In the genomic region with DNA sequence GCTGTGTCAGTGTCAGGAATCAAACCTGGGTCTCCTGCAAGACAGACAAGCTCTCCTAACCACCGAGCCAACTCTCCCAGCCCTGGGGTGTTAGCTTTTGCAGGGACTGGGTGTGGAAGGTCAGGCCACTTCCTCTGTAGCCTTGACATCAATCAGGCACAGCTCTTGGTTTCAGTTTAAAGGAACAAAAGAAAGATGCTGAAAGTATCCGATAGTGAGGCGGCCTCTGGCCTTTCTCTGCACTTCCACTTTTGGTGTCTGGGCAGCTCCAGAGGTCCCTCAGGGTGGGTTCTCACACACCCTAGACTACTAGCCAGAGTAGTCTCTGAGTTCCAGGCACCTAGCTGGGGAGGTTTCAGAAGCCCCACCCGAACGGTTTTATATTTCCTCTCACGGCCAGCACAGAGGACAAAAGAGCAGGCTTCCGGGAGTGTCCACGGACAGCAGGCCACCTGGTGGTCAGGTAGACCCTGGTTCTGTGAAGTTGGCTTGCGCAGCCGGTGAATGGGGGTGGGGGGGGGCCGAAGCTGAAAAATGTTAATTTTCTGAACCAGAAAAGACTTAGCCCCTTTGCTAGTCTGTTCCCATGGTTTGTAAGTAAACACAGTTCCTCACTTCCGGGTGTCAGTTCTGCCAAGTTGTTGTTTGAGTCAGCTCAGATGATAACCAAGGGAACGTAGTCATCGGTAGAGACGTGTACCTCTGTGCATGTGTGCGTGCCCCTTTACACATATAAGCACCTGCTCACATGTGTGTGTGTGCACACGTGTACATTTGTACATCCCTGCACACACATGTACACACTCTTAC, we compare ENCODE assay signal across 8 mouse cellular contexts. TPM values are rescaled to one million over a fixed set of nuclear protein-coding genes. Genes with fewer than 3 reads are reported as not detected.
DNase-seq lines count a peak whose midpoint lies in the region; ATAC-seq and TF ChIP-seq lines count a peak whose summit lies in the region.

No protein-coding gene starts in this region.

- peak overlapping the region; percentile 30 for H3K4me2 ChIP-seq in heart, embryonic 12.5 days
- H3K4me2 ChIP-seq in liver, embryonic 11.5 days, result peak overlapping the region; percentile 41

- no peaks in the 10 kb centered on the region; the same call in 1 of the 2 replicates for H3K9me3 ChIP-seq in heart, embryonic 12.5 days (replicated peaks)
- no peaks in the 10 kb centered on the region for H3K9me3 ChIP-seq in liver, embryonic 11.5 days (ENCODE audit: control insufficient read depth, low read length)

- no peak overlapping the region for H3K4me3 ChIP-seq in heart, embryonic 12.5 days
- H3K4me3 ChIP-seq in liver, embryonic 11.5 days (ENCODE audit: low read depth, low read length), result no peak overlapping the region
- peak overlapping the region; percentile 40 for H3K4me3 ChIP-seq in small intestine, adult 2 months (ENCODE audit: low read depth, low read length)

- peak overlapping the region; percentile 53; the same call in 1 of the 2 replicates for H3K27ac ChIP-seq in heart, embryonic 12.5 days (ENCODE audit: poor library complexity, severe bottlenecking)
- peak overlapping the region; percentile 60 for H3K27ac ChIP-seq in liver, embryonic 11.5 days (ENCODE audit: low read depth, low read length)
- peak overlapping the region; percentile 90 for H3K27ac ChIP-seq in small intestine, adult 2 months (ENCODE audit: insufficient read depth, low read depth, low read length)

- no peaks in the 10 kb centered on the region for H3K27me3 ChIP-seq in heart, embryonic 12.5 days (replicated peaks)
- H3K27me3 ChIP-seq in liver, embryonic 11.5 days (replicated peaks; ENCODE audit: control insufficient read depth, insufficient read depth, low read length), result no peaks in the 10 kb centered on the region
- H3K27me3 ChIP-seq in small intestine, adult 2 months (ENCODE audit: control insufficient read depth, insufficient read depth, low read length), result no peaks in the 10 kb centered on the region

- TF ChIP-seq CTCF in small intestine, adult 2 months (IDR thresholded peaks at IDR 0.05; ENCODE audit: extremely low read depth, insufficient read length, insufficient replicate concordance, low read depth, low read length), result peak; percentile 26; the same call in 1 of the 2 replicates

- WGBS in heart, embryonic 12.5 days, result 59% methylated on average over 17 of the region's 17 CpGs
- WGBS in liver, embryonic 11.5 days, result 51% methylated on average over 17 of the region's 17 CpGs
- WGBS in small intestine, adult 2 months, result 5% methylated on average over 17 of the region's 17 CpGs

- no peak for ATAC-seq in heart, embryonic 12.5 days (ENCODE audit: insufficient number of reproducible peaks, low FRiP score)
- ATAC-seq in liver, embryonic 11.5 days (replicated peaks; ENCODE audit: low FRiP score), result no peak; the same call in 1 of the 2 replicates

- no peak overlapping the region for H3K9ac ChIP-seq in heart, embryonic 12.5 days
- H3K9ac ChIP-seq in liver, embryonic 11.5 days (ENCODE audit: low read depth, low read length), result peak overlapping the region; percentile 34; the same call in 1 of the 2 replicates

- TF ChIP-seq POLR2A in small intestine, adult 2 months (IDR thresholded peaks at IDR 0.05; ENCODE audit: low read depth, low read length), result peak; percentile 45; the same call in 1 of the 2 replicates

- H3K36me3 ChIP-seq in heart, embryonic 12.5 days, result peaks cover 12% of the 10 kb centered on the region
- H3K36me3 ChIP-seq in liver, embryonic 11.5 days (ENCODE audit: control insufficient read depth, insufficient read depth, low read length), result peaks cover 3% of the 10 kb centered on the region; the same call in 1 of the 2 replicates
- peaks cover 3% of the 10 kb centered on the region; the same call in 1 of the 2 replicates for H3K36me3 ChIP-seq in small intestine, adult 2 months (ENCODE audit: control insufficient read depth, insufficient read depth, low read length)

- intact Hi-C loops in left cerebral cortex, postnatal 25 days (cut with DNase I), result no loop called here

- H3K4me1 ChIP-seq in heart, embryonic 12.5 days (replicated peaks), result peaks cover 43% of the 10 kb centered on the region
- peaks cover 61% of the 10 kb centered on the region for H3K4me1 ChIP-seq in liver, embryonic 11.5 days (replicated peaks; ENCODE audit: control insufficient read depth, insufficient read depth, low read length)
- peaks cover 43% of the 10 kb centered on the region for H3K4me1 ChIP-seq in small intestine, adult 2 months (ENCODE audit: control insufficient read depth, insufficient read depth, insufficient read length, low read length)

- peak; percentile 25 for DNase-seq in thymus, postnatal 14 days
- DNase-seq in thymus, adult 18-20 months, result no peak
- no peak for DNase-seq in liver, embryonic 11.5 days (ENCODE audit: low spot score)
- DNase-seq in left cerebral cortex, postnatal 25 days (ENCODE audit: low spot score in 2 of 2), result no peak
- DNase-seq in right cerebral cortex, adult 18-20 months, result no peak
- DNase-seq in cerebellum, postnatal 25 days, result no peak

RNA-seq across cellular contexts. Expression of a gene that starts 25.5 kb away (rescaled TPM):
- polyA plus RNA-seq in heart, embryonic 12.5 days (2016; fragmentation: Nextera tagmentation; extraction: Ambion mirVana), result 9.7 and 10.5 TPM in 2 replicates
- polyA plus RNA-seq in liver, embryonic 11.5 days (2014; fragmentation: Nextera tagmentation; extraction: Ambion mirVana), result 14.3 and 17.1 TPM in 2 replicates
- polyA plus RNA-seq in small intestine, adult 2 months (2012; rRNA removed), result 58.7 and 129 TPM in 2 replicates
- total RNA-seq in left cerebral cortex, postnatal 25 days (2021), result 100 to 1,000 TPM; 325 to 362 TPM
